Comparison of ENCODE assay signal across 8 mouse cellular contexts in the genomic region with DNA sequence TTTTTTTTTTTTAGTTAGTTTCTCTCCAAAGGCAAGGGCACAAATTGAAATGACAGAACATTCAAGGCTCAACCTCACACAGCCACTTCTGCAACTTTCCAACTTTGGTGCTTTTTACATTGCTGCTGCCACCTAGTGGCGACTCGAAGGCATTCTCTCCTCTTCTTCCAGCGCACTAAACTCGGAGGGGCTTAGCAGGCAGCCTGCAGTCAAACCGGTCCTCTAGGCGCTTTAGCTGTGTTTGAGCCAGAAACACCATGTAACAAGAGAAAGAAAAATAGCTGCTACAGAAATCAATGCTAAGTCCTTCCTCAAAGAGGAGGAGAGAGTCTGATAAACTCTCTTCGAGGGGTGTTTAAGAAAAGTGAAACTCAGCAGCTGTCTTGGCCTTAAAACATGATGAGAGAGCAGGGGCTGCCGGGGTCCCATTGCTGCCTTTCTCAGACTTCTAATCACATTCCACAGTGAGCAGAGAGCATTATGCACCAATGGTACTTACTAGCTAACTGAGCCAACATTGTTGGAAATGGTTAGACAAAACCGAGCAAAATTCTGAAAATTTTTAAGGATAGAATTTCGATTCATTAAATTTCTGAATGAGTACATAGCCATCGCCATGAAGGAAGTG.
A peak's percentile ranks its signal among the peaks of the same experiment; 100 is the strongest.
DNase-seq lines count a peak whose midpoint lies in the region; ATAC-seq and TF ChIP-seq lines count a peak whose summit lies in the region.

No protein-coding gene starts in this region.

- H3K36me3 ChIP-seq in forebrain, embryonic 15.5 days, result no peaks in the 10 kb centered on the region
- H3K36me3 ChIP-seq in hindbrain, postnatal 0 days (ENCODE audit: insufficient read depth, low read length), result no peaks in the 10 kb centered on the region
- H3K36me3 ChIP-seq in midbrain, embryonic 12.5 days, result no peaks in the 10 kb centered on the region
- no peaks in the 10 kb centered on the region for H3K36me3 ChIP-seq in stomach, embryonic 16.5 days (ENCODE audit: control insufficient read depth, insufficient read depth, low read length)

- WGBS in forebrain, embryonic 15.5 days, result 35% methylated on average over 11 of the region's 11 CpGs
- WGBS in hindbrain, postnatal 0 days, result 32% methylated on average over 11 of the region's 11 CpGs
- WGBS in midbrain, embryonic 12.5 days, result 34% methylated on average over 11 of the region's 11 CpGs
- WGBS in stomach, embryonic 16.5 days, result 29% methylated on average over 11 of the region's 11 CpGs

- H3K9me3 ChIP-seq in forebrain, embryonic 15.5 days, result no peaks in the 10 kb centered on the region
- no peaks in the 10 kb centered on the region for H3K9me3 ChIP-seq in hindbrain, postnatal 0 days (ENCODE audit: low read length)
- no peaks in the 10 kb centered on the region for H3K9me3 ChIP-seq in midbrain, embryonic 12.5 days
- H3K9me3 ChIP-seq in stomach, embryonic 16.5 days (replicated peaks; ENCODE audit: control insufficient read depth, low read length), result no peaks in the 10 kb centered on the region

- H3K27me3 ChIP-seq in forebrain, embryonic 15.5 days, result no peaks in the 10 kb centered on the region
- H3K27me3 ChIP-seq in hindbrain, postnatal 0 days (ENCODE audit: insufficient read depth, low read length), result no peaks in the 10 kb centered on the region
- no peaks in the 10 kb centered on the region for H3K27me3 ChIP-seq in midbrain, embryonic 12.5 days
- no peaks in the 10 kb centered on the region for H3K27me3 ChIP-seq in stomach, embryonic 16.5 days (ENCODE audit: control insufficient read depth, insufficient read depth, low read length)

- no peak overlapping the region for H3K4me3 ChIP-seq in forebrain, embryonic 15.5 days
- no peak overlapping the region for H3K4me3 ChIP-seq in hindbrain, postnatal 0 days (ENCODE audit: low read length)
- H3K4me3 ChIP-seq in midbrain, embryonic 12.5 days, result no peak overlapping the region
- no peak overlapping the region for H3K4me3 ChIP-seq in stomach, embryonic 16.5 days (replicated peaks; ENCODE audit: low read length)

- no peak overlapping the region for H3K9ac ChIP-seq in forebrain, embryonic 15.5 days (replicated peaks)
- no peak overlapping the region for H3K9ac ChIP-seq in hindbrain, postnatal 0 days (replicated peaks; ENCODE audit: low read length)
- H3K9ac ChIP-seq in midbrain, embryonic 12.5 days (replicated peaks), result no peak overlapping the region
- H3K9ac ChIP-seq in stomach, embryonic 16.5 days (ENCODE audit: low read length), result no peak overlapping the region

- no peak overlapping the region for H3K27ac ChIP-seq in forebrain, embryonic 15.5 days (replicated peaks)
- no peak overlapping the region for H3K27ac ChIP-seq in hindbrain, postnatal 0 days
- no peak overlapping the region for H3K27ac ChIP-seq in midbrain, embryonic 12.5 days (replicated peaks)
- no peak overlapping the region for H3K27ac ChIP-seq in stomach, embryonic 16.5 days (ENCODE audit: low read length)

- no peaks in the 10 kb centered on the region for H3K4me1 ChIP-seq in forebrain, embryonic 15.5 days
- no peaks in the 10 kb centered on the region for H3K4me1 ChIP-seq in hindbrain, postnatal 0 days (ENCODE audit: insufficient read depth, low read length)
- H3K4me1 ChIP-seq in midbrain, embryonic 12.5 days, result no peaks in the 10 kb centered on the region
- H3K4me1 ChIP-seq in stomach, embryonic 16.5 days (ENCODE audit: control insufficient read depth, insufficient read depth, low read length), result no peaks in the 10 kb centered on the region

- peak; percentile 88 for TF ChIP-seq CTCF in hindbrain, postnatal 0 days (IDR thresholded peaks at IDR 0.05; ENCODE audit: low read depth)

- peak; percentile 55 for DNase-seq in gastrocnemius, postnatal 10 days
- DNase-seq in gastrocnemius, adult 8-10 months (ENCODE audit: low spot score in 2 of 2), result no peak
- peak; percentile 25 for DNase-seq in c-Kit-positive CD71-negative TER-119-negative erythroid progenitor cells, embryonic 14.5 days (ENCODE audit: low read depth)
- DNase-seq in hindbrain, postnatal 0 days (ENCODE audit: low spot score), result peak; percentile 86
- peak; percentile 8 to 28 for DNase-seq in left cerebral cortex, adult 8-10 months (ENCODE audit: low spot score in 2 of 2)

- ATAC-seq in forebrain, embryonic 15.5 days (replicated peaks), result peak; percentile 84
- peak; percentile 83 for ATAC-seq in hindbrain, postnatal 0 days
- ATAC-seq in midbrain, embryonic 12.5 days (ENCODE audit: low FRiP score, low read depth), result peak; percentile 85
- peak; percentile 53; the same call in 1 of the 2 replicates for ATAC-seq in stomach, embryonic 16.5 days (ENCODE audit: insufficient read depth, low FRiP score)

- H3K4me2 ChIP-seq in forebrain, embryonic 15.5 days (replicated peaks), result no peak overlapping the region
- H3K4me2 ChIP-seq in hindbrain, postnatal 0 days (ENCODE audit: low read depth, low read length), result no peak overlapping the region
- H3K4me2 ChIP-seq in midbrain, embryonic 12.5 days (replicated peaks), result 0 out of 2 replicates have a peak overlapping the region, but pooled peaks have one; percentile 9
- H3K4me2 ChIP-seq in stomach, embryonic 16.5 days (ENCODE audit: low read depth, low read length), result peak overlapping the region; percentile 28; the same call in 1 of the 2 replicates

Comparison
In these comparisons a context has a peak if more than half of its experiments do, and no peak if none do; other contexts are left out.
1. DNase-seq: peak in gastrocnemius, postnatal 10 days (single experiment), c-Kit-positive CD71-negative TER-119-negative erythroid progenitor cells, embryonic 14.5 days (single experiment), hindbrain, postnatal 0 days (single experiment) and left cerebral cortex, adult 8-10 months (2 of 2); none in gastrocnemius, adult 8-10 months (0 of 2).
2. H3K4me2 ChIP-seq: peak in midbrain, embryonic 12.5 days (single experiment) and stomach, embryonic 16.5 days (single experiment); none in forebrain, embryonic 15.5 days (single experiment) and hindbrain, postnatal 0 days (single experiment).
3. Peak in every context shown above with its lines, with median percentiles within 50 percentile points of each other: ATAC-seq.